Comparison of ENCODE assay signal across 27 mouse cellular contexts in the genomic region with DNA sequence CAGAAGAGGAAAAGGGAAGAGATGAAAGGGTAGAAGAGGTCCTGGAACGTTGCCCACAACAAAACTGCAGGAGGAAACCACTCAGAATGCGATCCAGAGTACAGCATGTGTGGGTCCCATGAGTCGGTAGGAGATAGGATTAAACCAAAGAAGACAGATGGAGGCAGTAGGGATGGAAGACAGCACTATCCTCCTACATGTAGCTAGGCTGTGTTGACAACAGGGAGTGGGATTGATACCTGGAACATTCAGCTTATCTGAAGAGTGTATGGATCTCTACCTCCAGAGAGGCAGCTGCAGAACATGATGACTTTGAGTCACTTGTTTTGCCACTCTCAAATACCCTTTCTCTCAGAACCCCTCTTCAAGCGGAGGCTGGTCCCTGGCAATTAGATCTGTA.
DNase-seq lines count a peak whose midpoint lies in the region; TF ChIP-seq lines count a peak whose summit lies in the region.
"Had no signal": no experiment of that assay in that cellular context is flagged by ENCODE, and none has a peak within 500 bp of the region (broad histone marks: within the 10 kb centered on the region; RNA-seq: fewer than 3 reads in every experiment).

No protein-coding gene starts in this region.

- H3K4me1 ChIP-seq in cerebellum, adult 2 months (ENCODE audit: control insufficient read depth, insufficient read depth, low read length) = no peaks in the 10 kb centered on the region
- H3K4me1 ChIP-seq: embryonic facial prominence, embryonic 10.5 days; embryonic facial prominence, embryonic 13.5 days; forebrain, embryonic 12.5 days; forebrain, embryonic 15.5 days; heart, embryonic 12.5 days; heart, embryonic 15.5 days had no signal

- no peak for TF ChIP-seq POLR2A in cerebellum, adult 2 months (IDR thresholded peaks at IDR 0.05; ENCODE audit: borderline replicate concordance, insufficient read depth, low read length)

- 45% methylated on average over 4 of the region's 4 CpGs for WGBS in cerebellum, adult 2 months

- no peaks in the 10 kb centered on the region for H3K27me3 ChIP-seq in cerebellum, adult 2 months (ENCODE audit: control insufficient read depth, insufficient read depth, low read length)
- H3K27me3 ChIP-seq: embryonic facial prominence, embryonic 13.5 days; forebrain, embryonic 12.5 days; forebrain, embryonic 15.5 days; heart, embryonic 12.5 days; heart, embryonic 15.5 days had no signal

- DNase-seq in cerebellum, postnatal 10 days = peak; percentile 37 to 46
- no peak for DNase-seq in cerebellum, adult 2 months
- peak; percentile 15 to 37 for DNase-seq in frontal cortex, postnatal 36 days (ENCODE audit: low spot score in 2 of 2)
- no peak for DNase-seq in frontal cortex, postnatal 10 days (ENCODE audit: low spot score in 2 of 2)
- peak; percentile 38 for DNase-seq in layer of hippocampus, adult 9-11 months
- DNase-seq in layer of hippocampus, postnatal 25 days (ENCODE audit: extremely low spot score in 1 of 2, low spot score in 1 of 2) = no peak
- peak; percentile 29 for DNase-seq in right cerebral cortex, adult 18-20 months
- DNase-seq in right cerebral cortex, postnatal 4 days = no peak
- DNase-seq: adrenal gland, adult 8-10 months; adrenal gland, postnatal 25 days; cerebellum, adult 18-20 months; cerebellum, adult 9-11 months; cerebellum, postnatal 36 days; embryo, embryonic 11 days; gastrocnemius, postnatal 25 days; heart, adult 18-20 months; heart, postnatal 10 days; heart, postnatal 4 days had no signal

- H3K4me3 ChIP-seq in cerebellum, adult 2 months (replicated peaks; ENCODE audit: insufficient read depth, low read depth, low read length) = no peak overlapping the region
- H3K4me3 ChIP-seq: embryonic facial prominence, embryonic 10.5 days; embryonic facial prominence, embryonic 13.5 days; erythroblast, embryonic 14.5 days; forebrain, embryonic 12.5 days; forebrain, embryonic 15.5 days; heart, embryonic 12.5 days; heart, embryonic 15.5 days had no signal

- H3K27ac ChIP-seq in cerebellum, adult 2 months (ENCODE audit: insufficient read depth, low read length) = no peak overlapping the region
- H3K27ac ChIP-seq: embryonic facial prominence, embryonic 10.5 days; embryonic facial prominence, embryonic 13.5 days; forebrain, embryonic 12.5 days; forebrain, embryonic 15.5 days; heart, embryonic 15.5 days; hindbrain, embryonic 14.5 days; hindbrain, postnatal 0 days had no signal

- no peak for TF ChIP-seq CTCF in cerebellum, adult 2 months (IDR thresholded peaks at IDR 0.05; ENCODE audit: borderline replicate concordance, insufficient read depth, low read depth, low read length)

Comparison
In these comparisons a context has a peak if more than half of its experiments do, and no peak if none do; other contexts are left out.
1. DNase-seq: peak in cerebellum, postnatal 10 days (2 of 2), frontal cortex, postnatal 36 days (2 of 2), layer of hippocampus, adult 9-11 months (single experiment) and right cerebral cortex, adult 18-20 months (single experiment); none in cerebellum, adult 2 months (0 of 2), frontal cortex, postnatal 10 days (0 of 2), layer of hippocampus, postnatal 25 days (0 of 2) and right cerebral cortex, postnatal 4 days (single experiment).